Mouse (Mus musculus) spleen, adult 2 months (tissue): ENCODE data around the gene Plau.

Source experiments
- CTCF ChIP-seq: fragments of 200-500 bp; IDR thresholded peaks from 2 replicates; pipeline ENCODE4 v1.5.1; 2011; ENCODE audit warnings: mild to moderate bottlenecking, inconsistent platforms; ENCODE audit not compliant: insufficient read depth, insufficient read length, insufficient replicate concordance; ENCODE audit errors: extremely low read depth
- POLR2A ChIP-seq: fragments of 200-500 bp; IDR thresholded peaks from 2 replicates; pipeline ENCODE4 v1.6.1; 2011; ENCODE audit warnings: low read depth, low read length, inconsistent platforms

DNA sequence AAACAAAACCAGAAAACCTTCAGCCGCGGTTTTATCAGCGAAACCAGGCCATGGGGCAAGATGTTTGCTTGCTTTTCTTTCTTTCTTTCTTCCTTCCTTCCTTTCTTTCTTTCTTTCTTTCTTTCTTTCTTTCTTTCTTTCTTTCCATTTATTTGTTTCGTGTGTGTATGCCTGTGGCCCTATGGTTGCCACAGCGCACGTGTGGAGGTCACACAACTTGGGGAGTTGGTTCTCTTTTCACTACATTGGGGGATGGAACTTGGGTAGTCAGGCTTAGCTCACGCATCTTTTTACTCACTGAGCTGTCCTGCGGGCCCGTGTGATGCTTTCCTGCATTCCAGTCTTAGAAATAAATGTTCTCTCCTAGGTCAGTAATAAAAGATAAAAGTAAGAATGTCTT lies 41.9 kb upstream of the Plau start:
- TF ChIP-seq POLR2A (no peak), CTCF (no peak)
